Mouse (Mus musculus) liver, postnatal 0 days (tissue): Measurements from ENCODE around the gene Rab43. TPM values are rescaled to one million over a fixed set of nuclear protein-coding genes. Genes with fewer than 3 reads are reported as not detected.

Experiments
- ATAC-seq: fragments of 200-750 bp; cut with Nextera tagmentation; 2 replicates; pipeline ENCODE4 v1.8.0; 2017; ENCODE audit warnings: mild to moderate bottlenecking, moderate library complexity
- DNase-seq: peaks from one replicate; pipeline ENCODE4 v3.0.0-alpha.2; 2016
- H3K27ac ChIP-seq: fragments of 300-500 bp; sonication (generic); 2 replicates; pipeline ENCODE4 v1.5.1; 2014; ENCODE audit warnings: antibody characterized with exemption, moderate library complexity, mild to moderate bottlenecking, low read depth
- H3K27me3 ChIP-seq: fragments of 300-500 bp; sonication (generic); 2 replicates; pipeline ENCODE4 v1.6.1; 2014; ENCODE audit warnings: low read length, control low read depth, mixed read lengths; ENCODE audit not compliant: insufficient read depth
- H3K36me3 ChIP-seq: fragments of 300-500 bp; sonication (generic); replicated peaks from 2 replicates; pipeline ENCODE4 v1.6.1; 2014; ENCODE audit warnings: mild to moderate bottlenecking, control low read depth, low read length, moderate library complexity, mixed read lengths; ENCODE audit not compliant: insufficient read depth
- H3K4me1 ChIP-seq: fragments of 300-500 bp; sonication (generic); 2 replicates; pipeline ENCODE4 v1.6.1; 2014; ENCODE audit warnings: antibody characterized with exemption, mild to moderate bottlenecking, control low read depth; ENCODE audit not compliant: insufficient read depth
- H3K4me2 ChIP-seq: fragments of 300-500 bp; sonication (generic); 2 replicates; pipeline ENCODE4 v1.6.1; 2014; ENCODE audit warnings: low read depth, mild to moderate bottlenecking, low read length, moderate library complexity, mixed read lengths
- H3K4me3 ChIP-seq: fragments of 300-500 bp; sonication (generic); 2 replicates; pipeline ENCODE4 v1.5.1; 2014; ENCODE audit warnings: low read depth, low read length
- H3K9ac ChIP-seq: fragments of 300-500 bp; sonication (generic); replicated peaks from 2 replicates; pipeline ENCODE4 v1.6.1; 2014; ENCODE audit warnings: mild to moderate bottlenecking, moderate library complexity
- H3K9me3 ChIP-seq: fragments of 300-500 bp; sonication (generic); 2 replicates; pipeline ENCODE4 v1.6.1; 2016; ENCODE audit warnings: mild to moderate bottlenecking, control low read depth, low read length, mixed read lengths
- CTCF ChIP-seq: sonication (generic); IDR thresholded peaks from 2 replicates; pipeline ENCODE4 v1.5.1; 2016; ENCODE audit warnings: antibody characterized with exemption, low read depth
- EP300 ChIP-seq: IDR thresholded peaks from 2 replicates; pipeline ENCODE4 v1.6.1; 2016; ENCODE audit warnings: antibody characterized with exemption, low read depth, mild to moderate bottlenecking
- WGBS: fragments of 180-500 bp; shearing (Covaris S2); extraction: QIAGEN DNeasy Blood & Tissue Kit; methylation state at CpG from one replicate; pipeline ENCODE4 v1.1.7; 2014; ENCODE audit not compliant: insufficient replicate concordance; 5-methylcytosine and 5-hydroxymethylcytosine counted together
- polyA plus RNA-seq: library from polyadenylated mRNA; unstranded; fragments of >200 nt; fragmentation: Nextera tagmentation; extraction: Ambion mirVana; gene quantifications from 2 replicates; pipeline ENCODE4 v1.2.1, GENCODE M21; 2015

Gene Rab43
- polyA plus RNA-seq, 1 experiment from 2014 or later, result 44.4 TPM

- Histone ChIP-seq H3K27me3 (no peaks in the 10 kb centered on the region), H3K4me2 (no peak overlapping the region), H3K27ac (0 out of 2 replicates have a peak overlapping the region, but pooled peaks have one; percentile 42), H3K4me1 (peaks cover 51% of the 10 kb centered on the region), H3K36me3 (no peaks in the 10 kb centered on the region), H3K4me3 (no peak overlapping the region), H3K9ac (no peak overlapping the region), H3K9me3 (no peaks in the 10 kb centered on the region)
- no peak for TF ChIP-seq CTCF
- TF ChIP-seq EP300, result no peak
- ATAC-seq (no peak), DNase-seq (no peak)
- 30% methylated on average over 1 of the region's 1 CpGs for WGBS
These were observed 66.7 kb downstream of the Rab43 start for GRCm38 (mm10) chr6:87745301-87745700.

GRCm38 (mm10) chr6:87744632-87745031, 67.3 kb downstream of the Rab43 start:
- Histone ChIP-seq H3K9me3 (no peaks in the 10 kb centered on the region), H3K9ac (no peak overlapping the region), H3K4me1 (peaks cover 58% of the 10 kb centered on the region), H3K4me2 (no peak overlapping the region), H3K4me3 (no peak overlapping the region), H3K36me3 (no peaks in the 10 kb centered on the region), H3K27ac (peak overlapping the region; percentile 8; the same call in 1 of the 2 replicates), H3K27me3 (no peaks in the 10 kb centered on the region)
- DNase-seq (no peak), ATAC-seq (no peak)
- no peak for TF ChIP-seq EP300
- TF ChIP-seq CTCF, result no peak
- WGBS, result 68% methylated on average over 3 of the region's 3 CpGs

GRCm38 (mm10) chr6:87743281-87743680, 68.7 kb downstream of the Rab43 start:
- H3K4me1 ChIP-seq, result peaks cover 53% of the 10 kb centered on the region
- WGBS, result 79% methylated on average over 5 of the region's 5 CpGs
- no peak overlapping the region for H3K27ac ChIP-seq

DNA sequence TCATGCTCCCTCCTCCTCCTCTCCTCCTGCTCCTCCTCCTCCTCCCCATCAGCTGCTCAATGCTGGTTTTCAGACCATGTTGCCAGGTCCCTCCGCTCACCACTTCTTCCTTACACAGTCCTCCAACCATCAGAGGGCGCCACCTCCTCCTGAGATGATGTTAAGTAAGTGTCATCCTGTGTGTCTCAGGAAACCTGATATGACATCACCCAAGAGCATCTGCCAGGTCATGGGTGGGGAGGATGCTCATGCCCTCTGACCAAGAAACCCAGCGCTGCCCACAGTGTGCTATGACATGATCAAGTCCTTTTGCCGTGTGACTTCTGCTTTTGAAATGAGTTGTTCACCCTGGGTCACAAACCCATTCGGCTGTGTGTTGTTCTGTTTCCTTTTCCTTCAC, 69.2 kb downstream of the Rab43 start:
- no peak overlapping the region for H3K27ac ChIP-seq
- no peaks in the 10 kb centered on the region for H3K36me3 ChIP-seq
- no peaks in the 10 kb centered on the region for H3K27me3 ChIP-seq
- no peak overlapping the region for H3K9ac ChIP-seq
- peak; percentile 18; the same call in 1 of the 2 replicates for ATAC-seq
- 81% methylated on average over 5 of the region's 5 CpGs for WGBS
- peak; percentile 60 for DNase-seq
- no peak overlapping the region for H3K4me2 ChIP-seq
- no peak overlapping the region for H3K4me3 ChIP-seq
- no peak for TF ChIP-seq EP300
- peak; percentile 69 for TF ChIP-seq CTCF
- no peaks in the 10 kb centered on the region for H3K9me3 ChIP-seq
- peaks cover 56% of the 10 kb centered on the region for H3K4me1 ChIP-seq

More at GRCm38 (mm10) chr6:87743281-87743680, 68.7 kb downstream of the Rab43 start:
- no peak for DNase-seq
- no peaks in the 10 kb centered on the region for H3K27me3 ChIP-seq
- no peak overlapping the region for H3K9ac ChIP-seq
- no peak for ATAC-seq
- H3K4me3 ChIP-seq, result no peak overlapping the region
- TF ChIP-seq EP300 (no peak), CTCF (no peak)
- no peaks in the 10 kb centered on the region for H3K9me3 ChIP-seq
- no peaks in the 10 kb centered on the region for H3K36me3 ChIP-seq
- H3K4me2 ChIP-seq, result no peak overlapping the region

- H3K27me3 ChIP-seq, result no peaks in the 10 kb centered on the region
- no peak for DNase-seq
- peaks cover 52% of the 10 kb centered on the region for H3K4me1 ChIP-seq
- no peak overlapping the region for H3K27ac ChIP-seq
- no peak for ATAC-seq
- H3K4me3 ChIP-seq, result no peak overlapping the region
- H3K36me3 ChIP-seq, result no peaks in the 10 kb centered on the region
- H3K4me2 ChIP-seq, result no peak overlapping the region
- 43% methylated on average over 8 of the region's 8 CpGs for WGBS
- TF ChIP-seq EP300 (no peak), CTCF (no peak)
- no peaks in the 10 kb centered on the region for H3K9me3 ChIP-seq
- H3K9ac ChIP-seq, result no peak overlapping the region
These were observed 70.0 kb downstream of the Rab43 start for GRCm38 (mm10) chr6:87741978-87742377.

- ATAC-seq, result peak; percentile 89
- Histone ChIP-seq H3K4me2 (peak overlapping the region; percentile 16; the same call in 1 of the 2 replicates), H3K4me1 (peaks cover 39% of the 10 kb centered on the region), H3K9me3 (no peaks in the 10 kb centered on the region), H3K27ac (peak overlapping the region; percentile 74), H3K9ac (peak overlapping the region; percentile 30; the same call in 1 of the 2 replicates), H3K27me3 (no peaks in the 10 kb centered on the region), H3K4me3 (no peak overlapping the region), H3K36me3 (no peaks in the 10 kb centered on the region)
- TF ChIP-seq CTCF, result no peak
- peak; percentile 96 for TF ChIP-seq EP300
- peak; percentile 66 for DNase-seq
These were observed 71.5 kb downstream of the Rab43 start for GRCm38 (mm10) chr6:87740496-87740895.

GRCm38 (mm10) chr6:87739898-87740297, 72.1 kb downstream of the Rab43 start:
- peak overlapping the region; percentile 30; the same call in 1 of the 2 replicates for H3K9ac ChIP-seq
- H3K4me2 ChIP-seq, result no peak overlapping the region
- no peaks in the 10 kb centered on the region for H3K9me3 ChIP-seq
- DNase-seq, result no peak
- peak overlapping the region; percentile 74 for H3K27ac ChIP-seq
- H3K27me3 ChIP-seq, result no peaks in the 10 kb centered on the region
- H3K36me3 ChIP-seq, result no peaks in the 10 kb centered on the region
- peak; percentile 6; the same call in 1 of the 2 replicates for ATAC-seq
- 34% methylated on average over 6 of the region's 6 CpGs for whole genome bisulfite sequencing
- H3K4me1 ChIP-seq, result peaks cover 35% of the 10 kb centered on the region
- no peak overlapping the region for H3K4me3 ChIP-seq
- TF ChIP-seq CTCF (no peak), EP300 (no peak)

Other genes with a start within 250 kb of the Rab43 start
- 1.1 and 1.6 TPM in 2 replicates for gene Prokr1, start 221.4 kb downstream of the Rab43 start, polyA plus RNA-seq
- gene Aplf, start 140.0 kb downstream of the Rab43 start, polyA plus RNA-seq, result 5.5 and 7.1 TPM in 2 replicates
- 0.39 and 0.42 TPM in 2 replicates for gene Efcc1, start 81.3 kb downstream of the Rab43 start, polyA plus RNA-seq
- 36.5 and 38.0 TPM in 2 replicates for gene Gp9, start 34.1 kb downstream of the Rab43 start, polyA plus RNA-seq
- 2.8 and 3.2 TPM in 2 replicates for gene Gm45140, start 23.6 kb upstream of the Rab43 start, polyA plus RNA-seq
- gene Isy1, start 26.6 kb upstream of the Rab43 start, polyA plus RNA-seq, result 19.7 and 19.8 TPM in 2 replicates
- gene Cnbp, start 38.9 kb upstream of the Rab43 start, polyA plus RNA-seq, result 445 and 452 TPM in 2 replicates
- 30.4 and 35.3 TPM in 2 replicates for gene Copg1, start 75.7 kb upstream of the Rab43 start, polyA plus RNA-seq
- 12.4 and 12.5 TPM in 2 replicates for gene Hmces, start 101.8 kb upstream of the Rab43 start, polyA plus RNA-seq
- 2.0 and 2.5 TPM in 2 replicates for gene H1fx, start 169.5 kb upstream of the Rab43 start, polyA plus RNA-seq
- 110 and 111 TPM in 2 replicates for gene Rab7, start 233.1 kb upstream of the Rab43 start, polyA plus RNA-seq